Mouse (Mus musculus) spleen, adult 2 months (tissue): Measurements from ENCODE around the gene Nup107.

Experiments
- CTCF ChIP-seq: fragments of 200-500 bp; IDR thresholded peaks from 2 replicates; pipeline ENCODE4 v1.5.1; 2011; ENCODE audit warnings: mild to moderate bottlenecking, inconsistent platforms; ENCODE audit not compliant: insufficient read depth, insufficient read length, insufficient replicate concordance; ENCODE audit errors: extremely low read depth
- POLR2A ChIP-seq: fragments of 200-500 bp; IDR thresholded peaks from 2 replicates; pipeline ENCODE4 v1.6.1; 2011; ENCODE audit warnings: low read depth, low read length, inconsistent platforms

DNA sequence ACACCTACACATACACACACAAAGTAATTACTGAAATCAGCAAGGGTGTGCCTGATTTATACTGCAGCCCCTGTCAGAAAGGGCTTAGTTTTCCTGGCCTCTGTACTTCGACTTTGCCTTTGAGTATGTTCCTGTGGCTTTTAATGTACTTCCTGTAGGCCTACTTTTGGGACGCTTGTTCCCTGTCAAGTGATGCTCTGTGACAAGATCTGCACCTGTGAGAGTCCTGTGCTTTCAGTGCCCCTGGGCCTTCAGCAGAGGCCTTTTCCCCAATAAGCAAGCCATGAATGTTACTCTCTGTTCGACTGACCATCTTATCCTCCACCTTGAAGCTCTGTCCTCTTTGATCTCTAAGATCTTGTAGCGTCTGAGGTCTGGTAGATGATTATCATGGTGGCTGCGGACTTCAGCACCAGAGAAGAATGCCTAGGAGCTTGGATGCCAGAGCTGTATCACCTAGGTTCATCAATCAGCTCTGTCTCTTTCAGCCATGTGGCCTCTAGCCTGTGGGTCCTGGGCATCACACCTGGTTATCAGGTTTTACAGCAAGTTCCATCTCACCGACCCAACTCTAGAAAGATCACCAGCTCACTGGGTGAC, 6.0 kb upstream of the Nup107 start:
- no peak for TF ChIP-seq CTCF
- TF ChIP-seq POLR2A = no peak
